Mouse (Mus musculus) lung, postnatal 25 days (tissue): ENCODE data around the gene Rasa3.

Source experiments
- DNase-seq: peaks from one replicate; pipeline ENCODE4 v3.0.0; 2022; ENCODE audit warnings: low spot score

Gene Rasa3

DNA sequence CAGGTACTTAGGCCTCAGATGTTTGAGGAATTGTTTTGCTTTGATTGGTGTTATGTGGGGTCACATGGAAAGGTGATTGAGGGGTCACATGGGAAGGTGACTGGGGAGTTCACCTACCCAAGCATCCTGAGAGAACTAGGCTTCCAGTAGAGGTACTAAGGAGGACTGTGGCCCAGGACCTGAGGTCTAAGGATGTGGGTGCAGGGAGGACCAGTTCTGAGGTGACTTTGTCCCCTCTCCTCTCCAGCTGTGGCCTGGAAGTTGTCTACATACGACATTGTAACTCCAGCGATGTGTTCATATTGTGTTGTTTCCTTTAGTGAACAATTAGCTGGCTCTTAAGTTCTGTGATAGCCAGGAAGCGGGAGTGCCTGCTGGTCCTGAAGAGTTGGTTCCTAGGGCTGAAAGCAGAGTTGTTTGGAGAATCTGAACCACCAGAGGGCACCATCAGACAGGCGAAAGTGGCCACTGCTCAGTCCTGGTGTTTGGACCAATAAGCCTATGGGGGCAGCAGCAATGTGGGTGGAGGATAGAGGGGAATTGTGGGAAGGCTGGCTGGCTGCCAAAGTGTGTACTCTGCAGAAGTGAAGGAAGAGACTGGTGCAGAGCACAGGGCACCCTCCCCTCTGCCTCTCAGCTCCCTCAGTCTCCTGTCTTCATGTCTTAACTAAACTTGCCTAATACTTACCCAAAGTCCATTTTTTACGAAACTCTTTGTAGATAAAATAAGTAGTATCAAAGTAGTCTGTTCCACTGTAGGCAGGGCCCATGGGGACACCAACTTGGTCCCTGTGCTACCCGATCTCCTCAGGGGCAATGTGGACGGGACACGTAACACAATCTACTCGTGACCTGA is 126.5 kb downstream of the Rasa3 start:
- peak; percentile 92 for DNase-seq

DNA sequence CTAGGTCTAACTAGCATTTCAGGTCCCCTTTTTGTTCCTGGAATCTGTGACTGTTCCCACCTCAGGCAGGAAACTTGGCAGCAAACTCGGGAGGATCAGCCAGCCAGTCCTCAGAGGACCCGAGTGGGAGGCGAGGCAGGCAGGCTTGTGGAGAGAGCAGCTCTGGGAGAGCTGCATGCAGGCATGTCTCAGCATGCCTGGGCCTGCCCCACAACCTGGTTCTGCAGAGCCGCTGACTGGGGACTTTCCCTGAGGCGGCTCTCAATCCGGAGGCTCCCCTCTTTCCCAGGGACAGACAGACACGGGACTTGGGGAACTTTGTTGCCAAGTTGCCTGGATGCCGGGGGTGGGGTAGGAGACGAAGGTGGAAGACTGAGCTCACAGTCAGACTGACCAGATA is 128.6 kb downstream of the Rasa3 start:
- DNase-seq = peak; percentile 57

DNA sequence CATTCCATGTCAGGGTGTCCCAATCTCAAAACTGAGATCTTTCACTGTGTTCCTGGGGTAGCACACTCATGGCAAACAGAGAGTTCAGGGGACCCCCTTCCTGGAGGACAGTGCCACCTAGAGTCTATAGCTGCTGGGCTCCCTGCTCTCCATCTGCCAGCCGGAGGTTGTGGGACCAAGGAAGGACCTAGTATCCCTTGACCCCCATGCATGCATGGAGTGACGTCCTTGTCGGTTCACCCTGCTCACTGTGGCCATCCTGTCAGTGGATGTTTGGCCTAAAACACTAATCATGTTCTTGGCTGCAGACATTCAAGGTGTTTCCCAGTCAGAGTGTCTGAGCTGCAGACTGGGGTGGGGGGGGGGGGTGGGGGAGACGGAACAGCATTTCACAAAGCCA is 129.2 kb downstream of the Rasa3 start:
- DNase-seq = peak; percentile 66

DNA sequence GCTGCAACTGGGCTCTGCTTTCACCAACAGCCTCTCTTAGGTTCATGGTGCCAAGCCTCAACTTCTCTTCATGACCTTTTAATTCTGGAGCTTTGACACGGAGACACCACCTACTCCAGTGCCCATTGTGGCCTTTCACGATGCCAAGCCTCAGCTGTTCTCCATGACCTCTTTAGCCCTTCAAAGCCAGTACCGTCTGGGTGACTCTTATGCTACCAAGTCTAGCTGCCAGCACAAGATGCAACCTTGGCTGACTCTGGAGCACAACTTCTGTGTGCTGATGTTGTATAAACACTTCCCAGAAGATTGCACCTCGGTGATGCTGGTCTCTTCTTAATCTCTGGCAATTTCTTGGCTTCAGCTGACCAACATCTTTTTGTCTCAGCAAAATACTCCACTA is 131.0 kb downstream of the Rasa3 start:
- no peak for DNase-seq

DNA sequence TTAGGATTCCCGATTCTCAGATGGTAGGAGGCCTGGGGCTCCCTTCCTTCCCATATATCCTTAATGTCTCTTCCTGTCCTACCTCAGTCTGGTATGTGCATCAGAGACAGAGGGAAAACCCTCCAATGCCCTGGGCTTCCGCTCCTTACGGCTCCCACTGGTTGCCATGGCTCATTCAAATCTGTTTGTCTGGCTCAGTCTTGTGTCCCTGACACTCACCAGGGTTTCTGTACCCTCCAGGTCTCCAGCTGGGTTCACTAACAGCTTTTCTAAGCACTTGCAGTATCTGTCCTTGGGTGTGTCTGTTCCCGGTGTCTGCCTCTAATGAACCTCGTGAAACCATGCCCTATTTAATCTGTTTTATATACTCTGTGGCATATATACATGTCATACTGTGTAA is 135.9 kb downstream of the Rasa3 start:
- DNase-seq = no peak

DNA sequence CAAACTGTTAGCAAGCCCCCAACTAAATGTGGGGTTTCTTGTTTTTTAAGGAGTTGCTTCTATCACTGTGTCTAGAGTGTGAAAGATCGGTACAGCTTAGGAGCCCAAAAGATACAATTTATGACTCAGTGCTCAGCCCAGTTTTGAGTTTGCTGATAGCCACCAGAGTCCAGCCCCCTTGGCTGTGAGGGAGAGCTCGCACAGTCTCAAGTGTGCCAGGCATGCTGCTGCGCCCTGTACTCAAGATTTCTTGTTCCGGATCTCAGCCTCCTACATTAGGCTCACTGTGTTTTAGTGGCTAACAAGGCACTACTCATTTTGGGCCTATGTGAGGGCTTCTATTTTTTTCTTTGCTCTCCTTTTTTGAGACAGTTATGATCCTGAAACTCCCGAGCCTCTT is 137.3 kb downstream of the Rasa3 start:
- DNase-seq = peak; percentile 58

DNA sequence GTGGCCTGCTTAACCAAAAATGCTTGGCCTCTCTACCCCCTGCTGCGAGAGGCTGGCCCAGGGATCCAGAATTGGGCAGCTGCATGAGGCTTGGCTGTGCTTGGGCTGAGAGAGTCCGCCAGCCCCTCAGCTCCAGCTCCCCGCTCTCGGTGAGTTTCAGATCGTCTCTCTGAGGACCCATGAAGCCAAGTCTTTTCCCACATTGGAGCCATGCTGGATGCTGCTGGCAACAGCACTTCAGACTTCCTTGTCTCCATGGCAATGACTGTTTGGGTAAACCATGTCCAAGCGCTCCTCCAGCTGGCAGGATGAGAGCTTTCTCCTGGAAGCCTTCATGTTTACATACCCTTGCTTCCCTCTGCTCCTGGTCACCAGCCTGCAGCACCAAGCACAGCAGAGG is 138.6 kb downstream of the Rasa3 start:
- DNase-seq = peak; percentile 94

DNA sequence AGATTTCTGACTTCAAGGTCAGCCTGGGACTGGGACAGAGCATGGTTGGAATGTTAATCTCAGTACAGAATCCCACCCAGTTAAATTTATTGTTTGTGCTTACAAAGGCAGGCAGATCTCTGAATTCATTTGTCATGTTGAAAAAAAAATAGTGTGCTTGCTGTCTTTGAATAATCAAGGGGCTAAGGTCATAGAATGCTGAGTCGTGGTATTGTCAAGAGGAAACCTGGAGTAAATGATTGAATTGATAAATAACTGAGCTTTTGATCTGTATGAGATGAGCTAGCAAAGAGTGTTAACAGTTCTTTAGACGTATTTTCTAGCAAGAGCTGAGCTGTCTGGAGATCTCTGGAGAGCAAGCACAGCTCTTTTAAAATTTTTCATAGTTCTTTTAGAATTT is 140.3 kb downstream of the Rasa3 start:
- no peak for DNase-seq

DNA sequence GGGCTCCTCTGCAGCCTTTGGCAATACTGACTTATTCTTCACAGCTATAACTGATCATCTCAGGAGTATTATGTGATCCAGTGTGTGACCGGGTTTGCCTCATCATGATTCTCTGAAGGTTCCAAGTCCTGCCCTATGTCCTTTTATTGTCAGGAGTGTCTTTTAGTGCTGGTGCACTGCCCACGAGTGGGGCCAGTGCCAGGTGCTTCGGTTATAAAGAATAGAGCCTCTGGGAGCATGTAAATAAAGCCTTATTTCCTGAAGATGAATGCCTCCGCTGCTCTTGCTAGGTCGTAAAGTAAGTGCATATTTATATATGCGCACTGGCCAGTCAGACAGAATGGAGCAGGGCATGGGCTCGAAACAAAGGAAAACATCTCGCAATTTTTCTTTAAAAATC is 144.3 kb downstream of the Rasa3 start:
- no peak for DNase-seq

DNA sequence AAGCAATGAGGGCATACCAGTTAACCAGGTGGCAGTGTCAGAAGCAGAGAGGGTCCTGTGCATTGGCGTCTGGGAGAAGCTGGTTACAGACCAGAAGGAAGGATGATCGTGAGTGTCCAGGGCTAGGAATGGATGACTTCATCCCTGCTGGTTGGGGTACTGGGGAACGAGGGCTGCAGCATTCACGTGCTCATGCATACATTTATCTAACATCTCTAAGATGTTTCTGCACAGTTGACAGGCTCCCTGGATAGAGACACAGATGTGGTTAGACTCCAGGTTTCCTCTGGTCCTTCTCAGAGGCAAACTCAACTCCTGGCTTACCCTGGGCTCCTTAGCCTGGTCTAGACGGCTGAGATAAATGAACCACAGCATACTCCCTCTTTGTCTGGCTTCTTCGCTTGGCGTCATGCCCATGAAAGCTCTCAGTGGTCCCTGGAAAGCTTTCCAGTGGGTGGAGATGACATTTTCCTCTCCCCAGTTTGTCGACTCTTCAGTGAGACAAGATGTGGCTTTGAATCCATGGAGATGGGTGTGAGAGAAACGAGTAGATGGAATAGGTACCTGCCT is 145.7 kb downstream of the Rasa3 start:
- DNase-seq = no peak

DNA sequence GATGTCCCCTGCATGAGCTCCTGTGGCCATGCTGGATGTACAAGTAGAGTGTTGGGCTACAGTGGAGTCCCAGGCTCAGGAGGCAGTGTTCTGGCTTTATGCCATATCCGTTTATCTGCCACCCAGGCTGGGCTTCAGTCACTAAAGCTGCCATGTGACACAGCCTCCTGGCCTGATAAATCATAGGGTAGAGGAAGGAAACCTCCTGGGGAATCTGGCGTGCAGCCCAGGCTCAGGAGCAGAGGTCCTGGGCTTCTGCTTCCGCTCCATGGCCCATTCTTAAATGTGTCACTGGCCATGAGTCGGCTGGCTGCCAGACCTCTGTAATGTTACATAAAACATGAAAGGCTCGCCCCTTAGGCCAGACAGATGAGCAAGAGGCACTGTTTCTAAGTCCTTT is 146.5 kb downstream of the Rasa3 start:
- DNase-seq = peak; percentile 93

DNA sequence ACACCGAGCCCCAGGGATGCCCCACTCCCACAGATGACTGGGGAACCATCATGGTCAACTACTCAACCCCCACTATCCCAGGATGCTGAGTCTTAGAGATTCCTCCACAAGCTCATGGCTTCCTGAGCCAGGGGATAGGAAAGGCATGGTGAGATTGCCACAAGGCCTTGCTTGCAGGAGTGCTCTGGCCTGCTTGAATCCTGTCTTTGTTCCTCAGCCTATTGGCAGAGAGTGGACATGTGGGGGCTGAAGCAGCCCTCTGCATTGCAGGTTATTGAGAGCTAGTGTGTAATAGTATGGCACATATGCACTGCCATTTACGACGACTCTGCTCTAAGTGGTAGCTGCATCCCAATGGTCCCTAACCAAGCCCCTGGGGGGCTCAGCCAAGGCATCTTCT is 147.0 kb downstream of the Rasa3 start:
- no peak for DNase-seq

DNA sequence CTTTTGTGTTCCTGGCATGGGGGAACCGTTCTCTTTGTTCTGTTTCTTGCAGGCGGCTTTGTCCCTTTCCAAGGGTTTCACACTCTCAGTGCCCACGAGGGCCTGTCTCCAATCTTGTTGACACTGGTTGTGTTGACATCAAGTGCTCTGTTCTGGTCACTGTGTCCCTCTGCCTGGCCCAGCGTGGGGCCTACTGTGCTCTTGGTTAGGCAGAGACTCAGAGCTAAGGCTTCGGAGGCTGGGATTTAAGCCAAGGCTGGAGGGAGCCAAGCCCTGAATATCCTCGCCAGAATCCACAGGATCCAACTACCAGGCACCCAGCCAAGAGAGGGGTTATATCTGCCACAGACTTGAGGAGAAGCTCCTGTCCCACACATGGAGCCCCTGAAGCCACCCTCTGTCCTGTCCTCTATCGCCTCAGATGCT is 147.5 kb downstream of the Rasa3 start:
- peak; percentile 89 for DNase-seq

DNA sequence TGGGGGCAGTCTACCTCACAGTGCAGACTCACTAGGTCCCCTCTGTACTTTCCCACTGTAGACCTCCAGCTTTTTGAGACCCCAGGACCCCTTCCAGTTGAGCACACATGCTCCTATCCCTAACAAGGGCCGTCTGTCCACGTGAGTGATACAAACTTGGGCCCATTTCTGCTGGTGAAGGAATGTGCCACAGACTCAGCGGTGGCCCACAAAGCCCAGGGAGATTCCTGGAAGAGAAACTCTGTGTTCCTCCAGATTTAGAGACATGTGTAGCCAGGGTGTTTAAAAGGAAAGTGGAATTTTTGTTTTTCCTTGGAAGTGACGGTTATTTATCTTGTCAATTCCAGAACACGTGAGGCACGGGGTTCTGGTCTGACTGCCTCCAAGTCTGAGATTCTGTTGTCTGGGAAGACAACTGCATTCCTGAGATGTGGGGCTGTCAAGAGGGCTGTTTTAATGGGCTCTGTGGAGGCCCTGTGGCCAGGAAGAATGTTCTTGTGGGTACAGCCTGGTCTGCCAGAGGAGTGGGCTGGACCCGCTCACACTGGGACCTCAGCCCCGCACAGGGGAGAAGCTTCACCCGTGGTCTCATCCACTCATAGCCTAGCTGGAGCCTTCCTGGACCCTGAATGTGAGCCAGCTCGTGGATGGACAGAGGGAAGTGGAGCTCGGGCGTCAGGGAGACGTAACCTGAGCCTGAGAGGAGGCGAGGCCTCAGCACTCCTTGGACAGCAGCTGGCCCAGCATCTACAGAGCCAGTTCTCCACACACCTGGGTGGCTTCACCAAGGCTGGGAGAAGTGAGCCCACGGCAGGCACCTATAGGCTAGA is 148.2 kb downstream of the Rasa3 start:
- no peak for DNase-seq

DNA sequence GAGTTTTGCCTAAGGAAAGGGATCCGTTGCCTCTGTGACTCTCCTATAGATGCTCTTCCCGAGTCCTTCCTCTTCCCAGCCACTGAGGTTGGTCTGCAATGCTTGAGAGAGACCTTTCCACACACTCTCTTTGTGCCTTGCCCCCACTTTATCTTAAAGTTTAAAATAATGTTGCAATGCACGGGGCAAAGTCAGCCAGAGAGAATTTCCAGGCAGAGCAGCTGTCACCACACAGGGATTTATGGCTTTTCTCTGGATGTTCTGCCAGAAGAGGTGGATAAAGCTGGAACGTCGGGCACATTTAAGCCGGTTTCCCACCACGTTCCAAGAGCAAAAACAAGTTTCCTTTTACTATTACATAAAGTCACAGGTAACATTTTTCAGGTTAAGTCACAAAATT is 156.0 kb downstream of the Rasa3 start:
- DNase-seq = no peak

DNA sequence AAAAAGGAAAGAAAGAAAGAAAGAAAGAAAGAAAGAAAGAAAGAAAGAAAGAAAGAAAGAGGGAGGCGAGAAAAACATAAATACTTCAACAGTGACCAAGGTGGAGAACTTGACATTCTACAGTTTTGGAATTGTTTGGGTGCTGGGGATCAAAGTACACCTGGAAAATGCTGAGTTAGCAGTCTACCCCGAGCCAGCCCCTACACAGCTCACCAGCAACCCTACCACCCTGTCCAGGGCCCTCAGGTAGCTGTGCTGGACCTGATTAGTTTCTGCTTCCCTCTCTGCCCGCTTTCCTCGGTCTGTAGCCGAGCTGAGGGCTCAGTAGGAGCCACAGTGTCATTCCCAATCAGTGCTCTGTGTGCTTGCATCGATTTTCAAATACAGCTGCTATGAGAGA is 157.1 kb downstream of the Rasa3 start:
- no peak for DNase-seq

DNA sequence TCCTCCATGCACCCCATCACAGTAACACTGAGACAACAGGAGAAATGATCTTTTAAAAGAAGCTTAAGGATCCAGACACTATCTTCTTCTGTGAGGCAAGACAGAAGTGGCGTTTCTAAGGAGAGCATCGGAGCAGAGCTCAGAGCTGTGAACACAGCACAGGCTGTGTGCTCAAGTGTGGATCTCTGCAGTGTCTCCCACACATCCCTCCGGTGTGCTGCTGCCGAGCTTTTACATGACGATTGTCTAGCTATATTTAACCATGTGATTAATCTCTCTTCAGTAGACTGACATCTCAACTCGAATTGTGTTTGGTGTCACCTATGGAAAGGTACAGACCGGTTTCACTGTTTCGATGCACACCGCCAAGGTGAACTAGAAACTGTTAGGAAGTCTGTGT is 157.9 kb downstream of the Rasa3 start:
- DNase-seq = no peak

DNA sequence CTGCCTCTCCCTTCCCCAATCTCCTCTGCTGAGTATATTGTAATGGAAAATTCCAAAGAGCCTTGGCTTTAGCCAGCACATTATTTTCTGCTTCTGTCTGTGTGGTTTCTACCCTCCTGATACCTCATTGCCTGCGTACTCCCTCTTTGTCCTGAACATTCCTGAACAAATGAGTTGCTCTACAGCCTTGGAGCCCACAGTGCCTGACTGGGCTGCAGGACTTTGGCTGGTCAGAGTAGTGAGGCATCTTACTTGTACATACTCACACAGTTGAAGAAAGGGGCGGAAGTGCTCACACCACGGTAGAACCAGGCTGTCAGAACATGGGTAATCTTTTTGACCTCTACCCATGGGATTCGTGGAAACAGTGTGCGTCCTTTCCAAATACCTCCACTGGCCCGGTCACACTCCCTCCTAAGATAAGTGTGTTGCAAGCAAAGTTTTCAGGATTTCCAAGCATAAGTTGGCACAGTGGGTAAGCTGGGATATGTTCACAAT is 160.1 kb downstream of the Rasa3 start:
- no peak for DNase-seq
